Mouse (Mus musculus): ENCODE results near the gene Slc30a6. TPM values are rescaled to one million over a fixed set of nuclear protein-coding genes. Genes with fewer than 3 reads are reported as not detected.
"Not testable (repeated sequence)": the region's sequence is repeated elsewhere in the genome, so short reads cannot be mapped to it uniquely, and the experiment has no call there.

The Slc30a6 gene
- total RNA-seq, 2 experiments from 2014 or later, result 11.5 to 12.0 TPM

- no peak for DNase-seq
Measured at GRCm38 (mm10) chr17:74453928-74454327, 58.5 kb downstream of the Slc30a6 start.

GRCm38 (mm10) chr17:74454660-74455059 lies 59.3 kb downstream of the Slc30a6 start:
- no peak for DNase-seq

- DNase-seq, result no peak
Measured at GRCm38 (mm10) chr17:74455426-74455825, 60.0 kb downstream of the Slc30a6 start.

- no peak for DNase-seq
Measured at GRCm38 (mm10) chr17:74456825-74457224, 61.4 kb downstream of the Slc30a6 start.

GRCm38 (mm10) chr17:74457972-74458677 lies 62.7 kb downstream of the Slc30a6 start:
- no peak for DNase-seq

- DNase-seq, result no peak
Measured at GRCm38 (mm10) chr17:74458711-74459408, 63.5 kb downstream of the Slc30a6 start, which contains the start of gene Nlrc4. Gene Nlrc4 (minus strand): TSS chr17:74459142.

GRCm38 (mm10) chr17:74463510-74463909 lies 68.1 kb downstream of the Slc30a6 start:
- no peak for DNase-seq

GRCm38 (mm10) chr17:74467981-74468380 lies 72.6 kb downstream of the Slc30a6 start:
- DNase-seq, result not testable (repeated sequence)

- not testable (repeated sequence) for DNase-seq
Measured at GRCm38 (mm10) chr17:74470133-74470532, 74.7 kb downstream of the Slc30a6 start.

Other genes starting within 250 kb of the Slc30a6 start
- 10 to 100 TPM; 74.4 to 78.4 TPM for gene Memo1, start 100.1 kb upstream of the Slc30a6 start, total RNA-seq (2021)
- gene Dpy30, start 71.7 kb upstream of the Slc30a6 start, total RNA-seq (2021), result 10 to 100 TPM; 80.7 to 87.4 TPM
- gene Spast, start 56.6 kb upstream of the Slc30a6 start, total RNA-seq (2021), result 10 to 100 TPM; 39.3 to 40.1 TPM
- gene Nlrc4, start 63.5 kb downstream of the Slc30a6 start, total RNA-seq (2021), result under 1 TPM; 0.11 to 0.19 TPM
- 10 to 100 TPM; 59.7 to 60.5 TPM for gene Yipf4, start 93.9 kb downstream of the Slc30a6 start, total RNA-seq (2021)
- gene Birc6, start 132.7 kb downstream of the Slc30a6 start, total RNA-seq (2021), result 100 to 1,000 TPM; 110 to 119 TPM

Measured in heart, postnatal 4 days (tissue).